Mouse (Mus musculus): ENCODE data around the gene Polr1d. TPM values are rescaled to one million over a fixed set of nuclear protein-coding genes. Genes with fewer than 3 reads are reported as not detected.

Gene Polr1d
- polyA plus RNA-seq, 1 experiment from 2014 or later: 145 TPM

Other genes with a start within 250 kb of the Polr1d start
- 401 and 513 TPM in 2 replicates for gene Rpl21, start 244.2 kb upstream of the Polr1d start, polyA plus RNA-seq (2015; fragmentation: Nextera tagmentation; extraction: Ambion mirVana)
- gene Rasl11a, start 232.0 kb upstream of the Polr1d start, polyA plus RNA-seq (2015; fragmentation: Nextera tagmentation; extraction: Ambion mirVana): 13.1 and 14.1 TPM in 2 replicates
- 102 and 109 TPM in 2 replicates for gene Gtf3a, start 128.4 kb upstream of the Polr1d start, polyA plus RNA-seq (2015; fragmentation: Nextera tagmentation; extraction: Ambion mirVana)
- 24.3 and 29.0 TPM in 2 replicates for gene Mtif3, start 113.2 kb upstream of the Polr1d start, polyA plus RNA-seq (2015; fragmentation: Nextera tagmentation; extraction: Ambion mirVana)
- gene Lnx2, start 464 bp upstream of the Polr1d start, polyA plus RNA-seq (2015; fragmentation: Nextera tagmentation; extraction: Ambion mirVana): 18.3 and 20.5 TPM in 2 replicates
- not detected in 2 replicates for gene Gsx1, start 111.6 kb downstream of the Polr1d start, polyA plus RNA-seq (2015; fragmentation: Nextera tagmentation; extraction: Ambion mirVana)
- gene Pdx1, start 192.9 kb downstream of the Polr1d start, polyA plus RNA-seq (2015; fragmentation: Nextera tagmentation; extraction: Ambion mirVana): 7.5 and 8.1 TPM in 2 replicates
- gene Cdx2, start 230.2 kb downstream of the Polr1d start, polyA plus RNA-seq (2015; fragmentation: Nextera tagmentation; extraction: Ambion mirVana): 2.5 and 3.4 TPM in 2 replicates
- gene Urad, start 245.4 kb downstream of the Polr1d start, polyA plus RNA-seq (2015; fragmentation: Nextera tagmentation; extraction: Ambion mirVana): 0.31 TPM in 1 of 2 replicates, not detected in the other